Mouse (Mus musculus) olfactory bulb, adult 2 months (tissue): ENCODE data around the gene Tox2.

Experiments used
- CTCF ChIP-seq: fragments of 200-500 bp; IDR thresholded peaks from 2 replicates; pipeline ENCODE4 v1.5.1; 2012; ENCODE audit warnings: low read depth, mild to moderate bottlenecking, low read length, moderate library complexity; ENCODE audit not compliant: insufficient read depth
- POLR2A ChIP-seq: fragments of 200-500 bp; IDR thresholded peaks from 2 replicates; pipeline ENCODE4 v1.6.1; 2012; ENCODE audit warnings: mild to moderate bottlenecking, low read depth, low read length, moderate library complexity; ENCODE audit not compliant: insufficient read depth

DNA sequence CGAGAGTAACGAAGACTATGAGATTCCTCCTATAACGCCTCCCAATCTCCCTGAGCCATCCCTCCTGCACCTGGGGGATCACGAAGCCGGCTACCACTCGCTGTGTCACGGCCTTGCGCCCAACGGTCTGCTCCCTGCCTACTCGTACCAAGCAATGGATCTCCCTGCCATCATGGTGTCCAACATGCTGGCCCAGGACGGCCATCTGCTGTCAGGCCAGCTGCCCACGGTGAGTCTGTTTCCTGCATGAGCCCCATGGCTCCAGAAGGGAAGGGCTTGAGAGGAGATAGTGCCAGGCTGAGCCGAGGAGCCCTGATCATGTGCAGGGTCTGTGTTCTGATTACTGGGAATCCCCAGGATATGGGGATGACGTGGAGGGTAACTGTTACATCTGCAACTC, 73.1 kb downstream of the Tox2 start:
- TF ChIP-seq CTCF (no peak), POLR2A (no peak)
